Mouse (Mus musculus) MEL (cell line): ENCODE data around the gene Rnf223.

ENCODE experiments used
- CHD1 ChIP-seq: IDR thresholded peaks from 2 replicates; pipeline ENCODE4 v1.6.1; 2012; ENCODE audit warnings: low read depth, mild to moderate bottlenecking, inconsistent platforms, low read length, improper control_type of control experiment
- CTCF ChIP-seq, 3 experiments: IDR thresholded peaks in 2 of 3; conservative IDR thresholded peaks in 1 of 3; 2 replicates each; pipeline ENCODE4 v1.5.1; 2011 to 2012; ENCODE audit warnings: low read length in 3 of 3, low read depth in 2 of 3, mild to moderate bottlenecking in 2 of 3, improper control_type of control experiment in 1 of 3, inconsistent platforms in 1 of 3, mixed read lengths in 1 of 3, moderate library complexity in 1 of 3; ENCODE audit not compliant: control insufficient read depth in 1 of 3, insufficient read depth in 1 of 3, poor library complexity in 1 of 3, severe bottlenecking in 1 of 3
- EP300 ChIP-seq, 2 experiments: IDR thresholded peaks; 2 replicates each; pipeline ENCODE4 v1.6.1; 2011; ENCODE audit warnings: improper control_type of control experiment in 2 of 2, low read length in 2 of 2, low read depth in 1 of 2, mild to moderate bottlenecking in 1 of 2
- GABPA ChIP-seq: IDR thresholded peaks from 2 replicates; pipeline ENCODE4 v1.6.1; 2012; ENCODE audit warnings: low read depth, mild to moderate bottlenecking, inconsistent platforms, low read length, improper control_type of control experiment, moderate library complexity
- HCFC1 ChIP-seq: IDR thresholded peaks from 2 replicates; pipeline ENCODE4 v1.6.1; 2012; ENCODE audit warnings: low read depth, mild to moderate bottlenecking, inconsistent platforms, low read length, improper control_type of control experiment, moderate library complexity
- MAX ChIP-seq: IDR thresholded peaks from 2 replicates; pipeline ENCODE4 v1.6.1; 2011; ENCODE audit warnings: low read length, improper control_type of control experiment
- POLR2A ChIP-seq, 2 experiments: IDR thresholded peaks; 2 replicates each; pipeline ENCODE4 v1.6.1; 2011 to 2012; ENCODE audit warnings: low read length in 2 of 2, mild to moderate bottlenecking in 2 of 2, control low read depth in 1 of 2, improper control_type of control experiment in 1 of 2, low read depth in 1 of 2, moderate library complexity in 1 of 2; ENCODE audit not compliant: control insufficient read depth in 1 of 2, insufficient read depth in 1 of 2, poor library complexity in 1 of 2
- TAL1 ChIP-seq: IDR thresholded peaks from 2 replicates; pipeline ENCODE4 v1.6.1; 2012; ENCODE audit warnings: mild to moderate bottlenecking, inconsistent platforms, low read length, moderate library complexity, mixed read lengths
- TCF12 ChIP-seq: IDR thresholded peaks from 2 replicates; pipeline ENCODE4 v1.6.1; 2014; ENCODE audit warnings: low read depth, mild to moderate bottlenecking, inconsistent platforms, low read length, improper control_type of control experiment, moderate library complexity
- ZKSCAN1 ChIP-seq: IDR thresholded peaks from 2 replicates; pipeline ENCODE4 v1.6.1; 2012; ENCODE audit warnings: low read depth, mild to moderate bottlenecking, inconsistent platforms, low read length, improper control_type of control experiment, moderate library complexity
- ZMIZ1 ChIP-seq: IDR thresholded peaks from 2 replicates; pipeline ENCODE4 v1.6.1; 2012; ENCODE audit warnings: low read depth, mild to moderate bottlenecking, inconsistent platforms, low read length, improper control_type of control experiment, moderate library complexity

DNA sequence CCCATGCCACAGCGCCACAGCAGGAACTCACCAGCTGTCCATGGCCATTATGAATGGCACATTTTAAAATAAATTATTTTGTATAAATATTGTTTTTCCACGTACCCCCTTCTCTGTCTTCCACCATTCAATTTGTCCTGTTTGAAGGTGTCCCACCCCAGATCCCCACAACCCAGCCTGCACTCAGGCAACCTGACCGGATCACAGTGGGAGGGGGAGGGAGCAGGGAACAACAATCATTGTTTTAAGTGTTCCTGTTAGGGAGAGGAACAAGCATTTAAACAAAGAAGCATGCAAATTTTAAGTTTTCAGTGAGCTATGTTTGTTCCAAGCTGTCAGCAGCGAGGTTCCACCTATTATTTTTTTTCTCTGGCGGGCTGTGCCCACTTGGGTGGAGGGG lies 3.0 kb downstream of the Rnf223 start:
- TF ChIP-seq CTCF (IDR thresholded peaks at IDR 0.05 in 2 of 3, conservative IDR thresholded peaks at IDR 0.05 in 1 of 3; ENCODE audit: control insufficient read depth in 1 of 3, insufficient read depth in 1 of 3, low read depth in 2 of 3, low read length in 3 of 3, poor library complexity in 1 of 3, severe bottlenecking in 1 of 3) = no peak
- no peak for TF ChIP-seq ZMIZ1
- no peak for TF ChIP-seq EP300 (IDR thresholded peaks at IDR 0.05; ENCODE audit: low read depth in 1 of 2, low read length in 2 of 2)
- no peak for TF ChIP-seq POLR2A (IDR thresholded peaks at IDR 0.05; ENCODE audit: control insufficient read depth in 1 of 2, insufficient read depth in 1 of 2, low read depth in 1 of 2, low read length in 2 of 2, poor library complexity in 1 of 2)
- no peak for TF ChIP-seq HCFC1
- TF ChIP-seq MAX = no peak
- no peak for TF ChIP-seq ZKSCAN1
- no peak for TF ChIP-seq TAL1
- no peak for TF ChIP-seq GABPA
- no peak for TF ChIP-seq CHD1
- TF ChIP-seq TCF12 = no peak
